Mouse (Mus musculus) forebrain, embryonic 13.5 days (tissue): ENCODE results near the gene Fmnl3. TPM values are rescaled to one million over a fixed set of nuclear protein-coding genes. Genes with fewer than 3 reads are reported as not detected.
"Not testable (repeated sequence)": the region's sequence is repeated elsewhere in the genome, so short reads cannot be mapped to it uniquely, and the experiment has no call there.

Source experiments
- ATAC-seq: fragments of 200-750 bp; cut with Nextera tagmentation; 2 replicates; pipeline ENCODE4 v1.8.0; 2017
- H3K27ac ChIP-seq: fragments of 300-500 bp; sonication (generic); 2 replicates; pipeline ENCODE4 v1.5.1; 2015; ENCODE audit warnings: inconsistent platforms, mild to moderate bottlenecking, moderate library complexity
- H3K27me3 ChIP-seq: fragments of 300-500 bp; sonication (generic); 2 replicates; pipeline ENCODE4 v1.6.1; 2015; ENCODE audit warnings: mild to moderate bottlenecking, inconsistent platforms
- H3K36me3 ChIP-seq: fragments of 300-500 bp; sonication (generic); 2 replicates; pipeline ENCODE4 v1.6.1; 2015; ENCODE audit warnings: mild to moderate bottlenecking, inconsistent platforms; ENCODE audit not compliant: poor library complexity, severe bottlenecking
- H3K4me1 ChIP-seq: fragments of 300-500 bp; sonication (generic); 2 replicates; pipeline ENCODE4 v1.6.1; 2015; ENCODE audit warnings: inconsistent platforms
- H3K4me2 ChIP-seq: fragments of 300-500 bp; sonication (generic); 2 replicates; pipeline ENCODE4 v1.6.1; 2015; ENCODE audit warnings: inconsistent platforms, mild to moderate bottlenecking, moderate library complexity
- H3K4me3 ChIP-seq: fragments of 300-500 bp; sonication (generic); 2 replicates; pipeline ENCODE4 v1.5.1; 2015; ENCODE audit warnings: mild to moderate bottlenecking, inconsistent platforms
- H3K9ac ChIP-seq: fragments of 300-500 bp; sonication (generic); 2 replicates; pipeline ENCODE4 v1.6.1; 2015; ENCODE audit warnings: mild to moderate bottlenecking, inconsistent platforms
- H3K9me3 ChIP-seq: fragments of 300-500 bp; sonication (generic); replicated peaks from 2 replicates; pipeline ENCODE4 v1.6.1; 2016; ENCODE audit warnings: inconsistent platforms
- WGBS: fragments of 180-500 bp; shearing (Covaris S2); methylation state at CpG from one replicate; pipeline ENCODE4 v1.1.7; 2015; 5-methylcytosine and 5-hydroxymethylcytosine counted together
- polyA plus RNA-seq: library from polyadenylated mRNA; unstranded; fragments of >200 nt; fragmentation: Nextera tagmentation; extraction: Ambion mirVana; gene quantifications from 2 replicates; pipeline ENCODE4 v1.2.1, GENCODE M21; 2015

Fmnl3 gene
- polyA plus RNA-seq, 1 experiment from 2014 or later: 8.2 TPM

DNA sequence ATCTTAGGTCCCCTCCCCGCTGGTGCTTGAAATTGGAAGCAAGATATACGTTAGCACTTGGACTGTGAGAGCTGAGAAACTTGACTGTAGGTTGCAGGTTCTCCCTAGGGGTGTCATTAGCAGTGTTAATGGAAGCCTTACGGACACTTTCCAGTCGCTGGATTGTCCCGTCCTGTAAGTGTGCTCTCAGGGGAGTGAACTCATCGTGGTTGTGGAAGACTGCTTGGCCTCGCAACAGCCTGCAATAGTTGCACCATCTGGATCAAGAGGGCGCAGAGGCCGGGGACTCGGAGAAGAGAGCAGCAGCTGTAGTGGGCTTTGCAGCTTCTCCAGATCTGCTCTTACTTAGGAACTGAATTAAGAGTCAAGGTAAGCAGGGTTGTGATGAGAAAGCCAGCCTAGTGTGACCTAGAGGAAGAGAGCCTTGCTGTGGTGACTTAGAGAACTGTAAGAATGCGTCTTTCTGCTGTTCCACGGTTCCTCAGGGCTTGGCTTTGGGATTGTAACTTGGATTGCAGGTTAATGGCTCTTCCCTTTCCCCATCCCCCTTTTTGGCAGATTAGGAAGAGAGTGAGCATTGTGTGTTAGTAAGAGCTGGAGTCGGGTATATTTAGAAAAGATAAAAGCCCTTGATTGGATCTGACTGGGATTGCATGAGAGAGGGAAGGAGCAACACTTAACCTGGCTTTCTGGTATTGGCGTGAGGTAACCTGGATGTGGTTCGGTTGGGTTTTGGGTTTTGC lies 29.4 kb upstream of the Fmnl3 start:
- Histone ChIP-seq H3K36me3 (peaks cover 29% of the 10 kb centered on the region), H3K4me1 (peaks cover 34% of the 10 kb centered on the region), H3K27me3 (no peaks in the 10 kb centered on the region), H3K4me2 (no peak overlapping the region), H3K9ac (no peak overlapping the region), H3K9me3 (no peaks in the 10 kb centered on the region), H3K27ac (no peak overlapping the region), H3K4me3 (no peak overlapping the region)
- ATAC-seq: no peak
- 80% methylated on average over 15 of the region's 15 CpGs for WGBS

DNA sequence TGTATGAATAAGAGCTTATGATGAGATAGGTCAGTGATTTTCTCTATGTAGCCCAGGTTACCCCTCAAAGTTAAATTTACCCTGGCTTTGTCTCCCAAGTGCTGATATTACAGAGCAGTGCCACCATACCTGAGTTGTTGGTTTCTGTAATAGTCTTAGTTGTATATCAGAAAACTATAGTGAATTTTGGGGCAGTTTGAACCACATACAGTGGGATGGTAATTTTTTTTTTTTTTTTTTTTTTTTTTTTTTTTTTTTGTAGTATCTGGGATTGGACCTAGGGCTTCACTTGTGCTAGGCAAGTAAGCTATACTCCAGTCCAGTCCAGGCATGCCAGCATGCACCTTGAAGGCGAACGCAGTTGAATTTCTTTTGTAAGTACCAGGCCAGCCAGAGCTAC lies 27.3 kb upstream of the Fmnl3 start:
- Histone ChIP-seq H3K9me3 (no peaks in the 10 kb centered on the region), H3K4me2 (no peak overlapping the region), H3K27me3 (no peaks in the 10 kb centered on the region), H3K9ac (no peak overlapping the region), H3K27ac (no peak overlapping the region), H3K4me1 (peaks cover 46% of the 10 kb centered on the region), H3K4me3 (no peak overlapping the region), H3K36me3 (peaks cover 8% of the 10 kb centered on the region)
- ATAC-seq: no peak
- WGBS: 94% methylated on average over 2 of the region's 2 CpGs

DNA sequence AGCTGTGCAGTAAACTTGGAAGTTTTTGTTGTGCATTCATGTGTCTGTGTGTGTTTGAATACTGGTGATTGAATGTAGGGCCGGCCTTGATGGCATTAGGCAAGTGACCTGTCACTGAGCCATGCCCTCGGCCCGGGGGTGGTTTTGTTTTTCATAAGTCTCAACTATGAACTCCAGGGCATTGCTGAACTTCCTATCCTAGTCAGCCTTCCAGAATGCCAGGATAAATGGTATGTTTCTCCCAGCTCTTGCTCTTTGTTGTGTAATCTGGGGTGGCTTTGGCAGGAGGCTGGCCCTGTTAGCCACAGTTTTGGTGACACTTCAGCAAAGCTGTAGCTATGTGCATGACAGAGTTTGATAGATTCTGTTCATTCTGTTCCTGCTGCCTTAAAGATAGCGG lies 26.6 kb upstream of the Fmnl3 start:
- 77% methylated on average over 4 of the region's 4 CpGs for WGBS

GRCm38 (mm10) chr15:99396462-99396861 lies 26.2 kb upstream of the Fmnl3 start:
- no peak for ATAC-seq
- Histone ChIP-seq H3K9me3 (no peaks in the 10 kb centered on the region), H3K9ac (no peak overlapping the region), H3K36me3 (no peaks in the 10 kb centered on the region), H3K4me3 (no peak overlapping the region), H3K4me2 (no peak overlapping the region), H3K27ac (no peak overlapping the region), H3K27me3 (no peaks in the 10 kb centered on the region), H3K4me1 (peaks cover 52% of the 10 kb centered on the region)
- WGBS: 85% methylated on average over 1 of the region's 1 CpGs

More for the DNA sequence above, 26.6 kb upstream of the Fmnl3 start:
- H3K9me3 ChIP-seq: no peaks in the 10 kb centered on the region
- peaks cover under 1% of the 10 kb centered on the region; the same call in 1 of the 2 replicates for H3K36me3 ChIP-seq
- no peak for ATAC-seq
- H3K4me3 ChIP-seq: no peak overlapping the region
- no peak overlapping the region for H3K9ac ChIP-seq
- no peak overlapping the region for H3K4me2 ChIP-seq
- H3K27ac ChIP-seq: no peak overlapping the region
- H3K4me1 ChIP-seq: peaks cover 52% of the 10 kb centered on the region
- no peaks in the 10 kb centered on the region for H3K27me3 ChIP-seq

DNA sequence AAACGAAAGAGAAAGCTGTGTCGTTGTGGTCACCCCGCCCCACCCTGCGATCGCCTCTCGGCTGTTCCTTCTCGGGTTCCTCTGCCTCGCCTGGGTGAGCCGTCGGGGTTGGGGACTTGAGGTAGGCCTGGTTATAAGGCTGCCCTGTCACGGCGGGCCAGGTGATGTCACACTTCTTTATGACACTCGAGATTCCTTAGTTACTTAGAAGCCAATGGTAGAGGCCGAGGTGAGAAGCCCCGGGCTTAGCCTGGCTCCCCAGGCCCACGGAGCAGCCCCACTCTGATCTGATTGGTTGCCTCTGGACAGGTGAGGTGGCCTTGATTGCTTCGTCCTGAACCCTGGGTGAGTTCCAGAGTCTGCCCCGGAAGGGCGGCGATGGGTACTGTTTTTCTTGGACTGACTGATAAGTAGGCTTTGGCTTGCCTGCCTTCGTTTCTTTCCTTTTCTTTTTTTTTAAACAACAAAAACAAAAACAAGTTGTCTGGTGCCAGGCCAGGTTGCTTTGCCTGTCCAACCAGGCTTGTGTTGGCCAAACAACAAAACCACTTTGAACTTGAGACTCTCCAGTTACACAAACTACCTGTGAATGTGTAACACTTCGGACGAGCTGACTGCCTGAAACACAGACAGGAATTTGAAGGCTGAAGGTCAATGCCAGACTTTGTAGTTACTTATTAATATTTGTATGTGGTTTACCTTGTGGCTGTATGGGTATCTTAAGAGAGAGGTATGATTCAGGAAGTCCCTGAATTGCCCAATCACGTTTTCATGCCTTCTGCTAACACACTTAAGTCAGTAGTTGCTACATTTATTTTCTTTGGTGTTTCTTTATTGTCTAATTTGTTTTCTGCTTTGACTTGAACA lies 23.3 kb upstream of the Fmnl3 start:
- H3K27me3 ChIP-seq: no peaks in the 10 kb centered on the region
- WGBS: 13% methylated on average over 24 of the region's 24 CpGs
- H3K27ac ChIP-seq: peak overlapping the region; percentile 79
- peak overlapping the region; percentile 92 for H3K9ac ChIP-seq
- H3K4me3 ChIP-seq: peak overlapping the region; percentile 85
- ATAC-seq: no peak
- H3K36me3 ChIP-seq: no peaks in the 10 kb centered on the region
- H3K4me2 ChIP-seq: peak overlapping the region; percentile 97
- peaks cover 43% of the 10 kb centered on the region for H3K4me1 ChIP-seq
- no peaks in the 10 kb centered on the region for H3K9me3 ChIP-seq

GRCm38 (mm10) chr15:99392486-99393385 lies 22.5 kb upstream of the Fmnl3 start, which contains the start of gene Tmbim6:
Gene Tmbim6 (plus strand): TSS chr15:99392882.
- under 1% methylated on average over 51 of the region's 51 CpGs for WGBS
- no peaks in the 10 kb centered on the region for H3K36me3 ChIP-seq
- peak within 1 kb of the TSS; percentile 92 for H3K9ac ChIP-seq
- peaks cover 43% of the 10 kb centered on the region for H3K4me1 ChIP-seq
- peak within 1 kb of the TSS; percentile 79 for H3K27ac ChIP-seq
- peak within 1 kb of the TSS; percentile 85 for H3K4me3 ChIP-seq
- no peaks in the 10 kb centered on the region for H3K9me3 ChIP-seq
- ATAC-seq: peak; percentile 100
- peak within 1 kb of the TSS; percentile 97 for H3K4me2 ChIP-seq
- no peaks in the 10 kb centered on the region for H3K27me3 ChIP-seq

DNA sequence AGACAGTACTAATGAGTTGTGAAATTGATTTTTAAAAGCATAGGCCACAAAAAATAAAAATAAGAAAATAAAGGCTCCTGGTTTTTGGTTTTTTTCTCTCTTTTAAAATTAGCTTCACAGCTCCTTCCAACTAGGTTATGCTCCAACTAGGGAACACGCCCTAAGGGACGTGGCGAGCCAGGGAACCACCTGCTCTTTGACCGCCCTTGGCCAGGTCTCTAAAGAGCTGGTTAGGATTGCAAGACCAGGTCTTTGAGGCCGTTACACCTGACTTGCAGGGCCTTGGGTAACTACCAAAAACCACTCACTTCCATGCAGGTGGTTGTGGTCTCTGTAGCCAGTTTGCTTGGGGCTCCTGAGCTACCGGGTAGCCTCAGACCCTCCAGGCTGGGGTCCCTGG lies 21.7 kb upstream of the Fmnl3 start:
- ATAC-seq: no peak
- H3K36me3 ChIP-seq: no peaks in the 10 kb centered on the region
- peak overlapping the region; percentile 71 for H3K4me2 ChIP-seq
- WGBS: 80% methylated on average over 6 of the region's 6 CpGs
- H3K4me3 ChIP-seq: peak overlapping the region; percentile 85
- H3K9ac ChIP-seq: peak overlapping the region; percentile 56; the same call in 1 of the 2 replicates
- peaks cover 41% of the 10 kb centered on the region for H3K4me1 ChIP-seq
- H3K9me3 ChIP-seq: no peaks in the 10 kb centered on the region
- no peak overlapping the region for H3K27ac ChIP-seq
- H3K27me3 ChIP-seq: no peaks in the 10 kb centered on the region

DNA sequence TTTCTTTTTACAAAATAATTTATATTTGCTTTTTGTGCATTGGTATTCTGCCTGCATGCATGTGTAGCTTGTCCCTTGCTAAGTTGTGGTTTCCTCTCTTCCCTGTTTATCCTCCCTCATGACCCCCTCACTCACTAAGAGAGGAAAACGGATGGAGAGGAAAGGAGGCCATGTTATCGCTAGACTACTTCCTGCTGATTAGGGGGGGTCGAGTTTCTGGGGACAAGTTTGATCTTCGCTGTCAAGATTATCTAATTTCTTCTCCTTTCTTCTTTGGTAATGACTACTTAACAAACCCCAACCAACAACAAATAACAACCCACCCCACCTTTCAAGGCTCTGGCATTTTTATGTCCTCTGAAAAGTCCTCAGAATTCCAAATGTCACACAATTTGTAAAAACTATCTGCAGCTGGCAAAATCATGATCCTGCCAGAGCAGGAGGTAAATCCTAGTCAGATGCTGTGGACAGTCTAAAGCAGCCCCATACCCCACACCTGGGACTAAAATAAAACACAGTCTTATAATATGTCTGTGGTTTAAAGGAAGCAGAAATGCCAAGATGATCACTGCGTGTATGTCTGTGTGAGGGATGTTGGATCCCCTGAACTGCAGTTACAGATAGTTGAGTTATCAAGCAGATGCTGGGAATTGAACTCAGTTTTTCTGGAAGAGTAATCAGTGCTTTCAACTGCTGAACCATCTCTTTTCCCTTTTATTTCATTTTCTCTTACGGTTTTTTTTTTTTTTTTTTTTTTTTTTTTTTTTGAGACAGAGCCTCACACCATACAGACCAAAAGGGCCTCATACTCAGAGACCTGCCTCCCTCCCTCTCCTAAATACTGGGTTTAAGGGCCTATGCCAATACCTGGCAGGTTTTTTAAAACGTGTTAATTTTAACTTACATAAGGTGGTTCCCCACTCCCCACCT lies 20.5 kb upstream of the Fmnl3 start:
- 81% methylated on average over 7 of the region's 7 CpGs for WGBS
- no peak overlapping the region for H3K9ac ChIP-seq
- no peaks in the 10 kb centered on the region for H3K27me3 ChIP-seq
- H3K27ac ChIP-seq: no peak overlapping the region
- ATAC-seq: no peak
- peaks cover 29% of the 10 kb centered on the region for H3K4me1 ChIP-seq
- H3K36me3 ChIP-seq: no peaks in the 10 kb centered on the region
- no peak overlapping the region for H3K4me3 ChIP-seq
- H3K9me3 ChIP-seq: no peaks in the 10 kb centered on the region
- no peak overlapping the region for H3K4me2 ChIP-seq

DNA sequence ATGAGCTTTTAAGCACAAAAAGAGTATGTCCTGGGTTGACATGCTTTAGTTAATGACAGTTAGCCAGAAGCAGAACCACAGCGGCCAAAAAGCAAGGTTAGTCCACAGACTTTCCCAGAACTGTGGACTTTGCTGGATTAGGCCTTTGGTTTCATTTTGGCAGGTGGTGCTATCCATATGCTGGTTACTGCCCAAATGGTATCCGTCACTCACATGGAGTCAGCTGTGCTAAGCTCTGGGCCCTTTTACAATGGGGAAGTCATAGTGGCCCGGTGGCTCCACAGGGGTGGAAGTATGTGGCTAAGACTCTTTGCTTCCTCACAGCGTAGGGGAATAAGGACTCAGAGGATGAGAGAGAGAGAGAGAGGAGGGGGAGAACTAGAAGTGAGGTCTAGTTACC lies 17.7 kb upstream of the Fmnl3 start:
- Histone ChIP-seq H3K9me3 (no peaks in the 10 kb centered on the region), H3K9ac (no peak overlapping the region), H3K36me3 (no peaks in the 10 kb centered on the region), H3K27me3 (no peaks in the 10 kb centered on the region), H3K4me2 (no peak overlapping the region), H3K4me3 (no peak overlapping the region), H3K4me1 (peaks cover 6% of the 10 kb centered on the region), H3K27ac (no peak overlapping the region)
- no peak for ATAC-seq
- 73% methylated on average over 4 of the region's 4 CpGs for WGBS

GRCm38 (mm10) chr15:99386796-99387195 lies 16.5 kb upstream of the Fmnl3 start:
- H3K4me3 ChIP-seq: no peak overlapping the region
- no peak overlapping the region for H3K4me2 ChIP-seq
- H3K27me3 ChIP-seq: no peaks in the 10 kb centered on the region
- H3K36me3 ChIP-seq: no peaks in the 10 kb centered on the region
- no peak overlapping the region for H3K9ac ChIP-seq
- no peak for ATAC-seq
- no peak overlapping the region for H3K27ac ChIP-seq
- no peaks in the 10 kb centered on the region for H3K4me1 ChIP-seq
- 73% methylated on average over 3 of the region's 3 CpGs for WGBS
- H3K9me3 ChIP-seq: no peaks in the 10 kb centered on the region

- not testable (repeated sequence) for H3K9me3 ChIP-seq, H3K27me3 ChIP-seq, H3K9ac ChIP-seq, H3K36me3 ChIP-seq, H3K4me3 ChIP-seq, H3K27ac ChIP-seq, ATAC-seq, H3K4me2 ChIP-seq, H3K4me1 ChIP-seq
- WGBS: 81% methylated on average over 3 of the region's 3 CpGs
Observed at GRCm38 (mm10) chr15:99386110-99386509, 15.8 kb upstream of the Fmnl3 start.
